Mouse (Mus musculus) c-Kit-negative CD71-positive TER-119-positive erythroid progenitor cells, embryonic 14.5 days (primary cell): ENCODE measurements around the gene Abcb4.
"Not testable (repeated sequence)": the region's sequence is repeated elsewhere in the genome, so short reads cannot be mapped to it uniquely, and the experiment has no call there.

ENCODE experiments used
- DNase-seq: peaks from one replicate; pipeline ENCODE4 v3.0.0-alpha.2; 2013; ENCODE audit warnings: low read depth, low spot score

Gene Abcb4

GRCm38 (mm10) chr5:8997513-8997895, 104.0 kb downstream of the Abcb4 start:
- DNase-seq: no peak

DNA sequence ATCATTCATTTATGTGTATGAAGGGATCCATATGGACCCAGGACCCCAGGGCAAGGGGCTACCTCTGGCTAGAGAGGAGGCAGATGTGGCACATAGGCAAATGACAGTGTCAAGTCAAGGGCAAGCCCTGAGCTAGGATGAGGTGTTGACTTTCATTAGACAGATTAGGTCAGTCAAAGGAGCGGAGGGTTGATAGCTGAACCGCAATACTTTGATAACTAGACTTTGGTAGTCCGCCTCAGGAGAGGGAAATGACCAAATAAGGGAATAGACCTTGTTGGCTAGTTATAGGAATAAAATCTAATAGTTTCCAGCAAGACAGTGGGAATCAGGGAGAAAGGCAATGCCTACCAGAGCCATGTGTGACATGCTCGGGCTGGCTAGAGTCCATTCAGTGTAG, 105.6 kb downstream of the Abcb4 start:
- no peak for DNase-seq

GRCm38 (mm10) chr5:9000006-9000405, 106.5 kb downstream of the Abcb4 start:
- not testable (repeated sequence) for DNase-seq

- not testable (repeated sequence) for DNase-seq
Measured at GRCm38 (mm10) chr5:9006585-9006984, 113.1 kb downstream of the Abcb4 start.
